Comparison of ENCODE assay signal across 8 mouse cellular contexts in genomic region chr2:92910371-92910770, GRCm38 (mm10). TPM values are rescaled to one million over a fixed set of nuclear protein-coding genes. Genes with fewer than 3 reads are reported as not detected.
DNase-seq lines count a peak whose midpoint lies in the region; ATAC-seq and TF ChIP-seq lines count a peak whose summit lies in the region.
"Had no signal": no experiment of that assay in that cellular context is flagged by ENCODE, and none has a peak within 500 bp of the region (broad histone marks: within the 10 kb centered on the region; RNA-seq: fewer than 3 reads in every experiment).

No protein-coding gene starts in this region.

- H3K27me3 ChIP-seq in hindbrain, postnatal 0 days (ENCODE audit: insufficient read depth, low read length) = no peaks in the 10 kb centered on the region
- H3K27me3 ChIP-seq in hindbrain, embryonic 13.5 days = peaks cover 25% of the 10 kb centered on the region
- H3K27me3 ChIP-seq in E14TG2a.4 (ENCODE audit: insufficient read depth, low read length) = peaks cover 35% of the 10 kb centered on the region

- WGBS in hindbrain, postnatal 0 days = 71% methylated on average over 4 of the region's 4 CpGs
- 73% methylated on average over 4 of the region's 4 CpGs for WGBS in hindbrain, embryonic 13.5 days

- H3K27ac ChIP-seq in hindbrain, postnatal 0 days = no peak overlapping the region
- no peak overlapping the region for H3K27ac ChIP-seq in hindbrain, embryonic 13.5 days

- TF ChIP-seq CTCF in hindbrain, postnatal 0 days (IDR thresholded peaks at IDR 0.05; ENCODE audit: low read depth) = peak; percentile 54
- TF ChIP-seq CTCF in E14TG2a.4 (conservative IDR thresholded peaks at IDR 0.05; ENCODE audit: low read length) = 0 out of 2 replicates have a peak, but pooled peaks have one; percentile 9

- no peak overlapping the region for H3K4me2 ChIP-seq in hindbrain, postnatal 0 days (ENCODE audit: low read depth, low read length)
- H3K4me2 ChIP-seq in hindbrain, embryonic 13.5 days = no peak overlapping the region

- no peaks in the 10 kb centered on the region for H3K36me3 ChIP-seq in hindbrain, postnatal 0 days (ENCODE audit: insufficient read depth, low read length)
- H3K36me3 ChIP-seq in hindbrain, embryonic 13.5 days = no peaks in the 10 kb centered on the region
- H3K36me3 ChIP-seq in E14TG2a.4 (ENCODE audit: insufficient read depth, low read length) = no peaks in the 10 kb centered on the region

- DNase-seq in hindbrain, postnatal 0 days (ENCODE audit: low spot score) = peak; percentile 61
- DNase-seq in 3T3-L1 (ENCODE audit: low read depth, low spot score) = peak; percentile 53
- peak; percentile 43 for DNase-seq in cerebellum, adult 9-11 months
- no peak for DNase-seq in natural killer cell, adult 2 months (ENCODE audit: low spot score in 2 of 2)
- DNase-seq in thymus, postnatal 36 days = no peak
- DNase-seq: gastrocnemius, postnatal 36 days had no signal

- ATAC-seq in hindbrain, postnatal 0 days = no peak
- no peak for ATAC-seq in hindbrain, embryonic 13.5 days (ENCODE audit: low FRiP score)

- no peaks in the 10 kb centered on the region for H3K9me3 ChIP-seq in hindbrain, postnatal 0 days (ENCODE audit: low read length)
- H3K9me3 ChIP-seq in hindbrain, embryonic 13.5 days = 0 out of 2 replicates have a peak, but pooled peaks cover 4% of the 10 kb centered on the region
- H3K9me3 ChIP-seq in E14TG2a.4 (ENCODE audit: low read length) = no peaks in the 10 kb centered on the region

- no peak overlapping the region for H3K4me3 ChIP-seq in hindbrain, postnatal 0 days (ENCODE audit: low read length)
- H3K4me3 ChIP-seq in hindbrain, embryonic 13.5 days = no peak overlapping the region
- no peak overlapping the region for H3K4me3 ChIP-seq in E14TG2a.4 (replicated peaks; ENCODE audit: low read length)

- H3K4me1 ChIP-seq in hindbrain, postnatal 0 days (ENCODE audit: insufficient read depth, low read length) = peaks cover 17% of the 10 kb centered on the region
- H3K4me1 ChIP-seq in hindbrain, embryonic 13.5 days (replicated peaks) = peaks cover 36% of the 10 kb centered on the region
- peaks cover 21% of the 10 kb centered on the region for H3K4me1 ChIP-seq in E14TG2a.4 (replicated peaks; ENCODE audit: low read depth, low read length)

- H3K9ac ChIP-seq in hindbrain, postnatal 0 days (replicated peaks; ENCODE audit: low read length) = no peak overlapping the region
- no peak overlapping the region for H3K9ac ChIP-seq in hindbrain, embryonic 13.5 days

RNA-seq across cellular contexts. Expression of gene Syt13, which starts 4.5 kb away (rescaled TPM):
- total RNA-seq in hindbrain, postnatal 0 days (2014; rRNA removed) = 145 and 146 TPM in 2 replicates
- polyA plus RNA-seq in hindbrain, postnatal 0 days (2015; fragmentation: Nextera tagmentation; extraction: Ambion mirVana) = 61.5 and 70.8 TPM in 2 replicates
- polyA plus RNA-seq in hindbrain, embryonic 13.5 days (2015; fragmentation: Nextera tagmentation; extraction: Ambion mirVana) = 24.7 and 26.6 TPM in 2 replicates

Comparison
In these comparisons a context has a peak if more than half of its experiments do, and no peak if none do; other contexts are left out.
1. DNase-seq: peak in hindbrain, postnatal 0 days (single experiment), 3T3-L1 (single experiment) and cerebellum, adult 9-11 months (single experiment); none in natural killer cell, adult 2 months (0 of 2) and thymus, postnatal 36 days (0 of 2).